Mouse (Mus musculus) G1E (cell line): ENCODE results near the gene Sidt1. TPM values are rescaled to one million over a fixed set of nuclear protein-coding genes. Genes with fewer than 3 reads are reported as not detected.

Experiments used
- ATAC-seq: 2 replicates; pipeline ENCODE4 v1.8.0; 2016; ENCODE audit warnings: mild to moderate bottlenecking; ENCODE audit not compliant: insufficient number of reproducible peaks, poor library complexity, low FRiP score, severe bottlenecking; ENCODE audit errors: extremely low read depth
- DNase-seq: peaks from one replicate; pipeline ENCODE4 v3.0.0; 2012; ENCODE audit warnings: low spot score
- H3K27me3 ChIP-seq: 2 replicates; pipeline ENCODE4 v1.6.1; 2012; ENCODE audit warnings: mild to moderate bottlenecking, low read length, inconsistent platforms; ENCODE audit not compliant: insufficient read depth
- H3K36me3 ChIP-seq: replicated peaks from 2 replicates; pipeline ENCODE3; 2012; ENCODE audit warnings: mild to moderate bottlenecking, inconsistent platforms
- H3K4me1 ChIP-seq: 2 replicates; pipeline ENCODE4 v1.6.1; 2012; ENCODE audit warnings: low read depth, low read length, inconsistent platforms, mixed read lengths; ENCODE audit not compliant: insufficient read depth
- H3K4me3 ChIP-seq: 2 replicates; pipeline ENCODE4 v1.5.1; 2012; ENCODE audit warnings: low read depth, mild to moderate bottlenecking, inconsistent platforms, low read length, moderate library complexity, mixed read lengths
- H3K9me3 ChIP-seq: replicated peaks from 2 replicates; pipeline ENCODE4 v1.6.1; 2012; ENCODE audit warnings: inconsistent platforms
- CTCF ChIP-seq: IDR thresholded peaks from 2 replicates; pipeline ENCODE4 v1.5.1; 2012; ENCODE audit warnings: low read depth, low read length, inconsistent platforms, mixed read lengths
- GATA1 ChIP-seq: IDR thresholded peaks from 2 replicates; pipeline ENCODE4 v1.6.1; 2012; ENCODE audit warnings: borderline replicate concordance, low read length, inconsistent platforms, mixed read lengths
- GATA2 ChIP-seq: IDR thresholded peaks from 2 replicates; pipeline ENCODE4 v1.6.1; 2012; ENCODE audit warnings: low read depth, low read length, inconsistent platforms, borderline replicate concordance
- POLR2AphosphoS5 ChIP-seq: IDR thresholded peaks from 2 replicates; pipeline ENCODE4 v1.6.1; 2012; ENCODE audit warnings: low read depth, low read length, inconsistent platforms; ENCODE audit not compliant: insufficient replicate concordance
- TAL1 ChIP-seq: conservative IDR thresholded peaks from 2 replicates; pipeline ENCODE4 v1.6.1; 2012; ENCODE audit warnings: low read depth, low read length, inconsistent platforms, mixed read lengths
- polyA plus RNA-seq: library from polyadenylated mRNA; stranded (reverse); fragments of >175 nt; gene quantifications from 2 replicates; pipeline ENCODE4 v1.2.3, GENCODE M21; 2012
- total RNA-seq, 2 experiments: library from RNA; stranded (forward) in 1 of 2; stranded (reverse) in 1 of 2; fragments of 200-1000 nt in 1 of 2; fragments of >200 nt in 1 of 2; fragmentation: Nextera tagmentation in 1 of 2; gene quantifications; 2 replicates each; pipeline ENCODE4 v1.2.3; 2014 to 2017

The Sidt1 gene
- total and polyA plus RNA-seq, 3 experiments = 1.1 TPM; not detected in 2

- no peak for ATAC-seq
- H3K36me3 ChIP-seq = peaks cover 48% of the 10 kb centered on the region
- no peak for DNase-seq
These were observed 111.5 kb downstream of the Sidt1 start for GRCm38 (mm10) chr16:44221463-44221862.

GRCm38 (mm10) chr16:44216417-44216816 lies 116.6 kb downstream of the Sidt1 start:
- Histone ChIP-seq H3K36me3 (peaks cover 89% of the 10 kb centered on the region), H3K4me3 (no peak overlapping the region), H3K4me1 (no peaks in the 10 kb centered on the region), H3K9me3 (no peaks in the 10 kb centered on the region), H3K27me3 (no peaks in the 10 kb centered on the region)
- TF ChIP-seq POLR2AphosphoS5 (no peak), GATA2 (no peak), CTCF (no peak), GATA1 (no peak), TAL1 (no peak)
- ATAC-seq = no peak
- no peak for DNase-seq

More at GRCm38 (mm10) chr16:44221463-44221862, 111.5 kb downstream of the Sidt1 start:
- no peak for TF ChIP-seq POLR2AphosphoS5
- no peak for TF ChIP-seq CTCF
- TF ChIP-seq GATA2 = no peak
- TF ChIP-seq TAL1 = no peak
- no peak for TF ChIP-seq GATA1
- H3K27me3 ChIP-seq = no peaks in the 10 kb centered on the region
- H3K9me3 ChIP-seq = no peaks in the 10 kb centered on the region
- H3K4me3 ChIP-seq = no peak overlapping the region
- no peaks in the 10 kb centered on the region for H3K4me1 ChIP-seq

DNA sequence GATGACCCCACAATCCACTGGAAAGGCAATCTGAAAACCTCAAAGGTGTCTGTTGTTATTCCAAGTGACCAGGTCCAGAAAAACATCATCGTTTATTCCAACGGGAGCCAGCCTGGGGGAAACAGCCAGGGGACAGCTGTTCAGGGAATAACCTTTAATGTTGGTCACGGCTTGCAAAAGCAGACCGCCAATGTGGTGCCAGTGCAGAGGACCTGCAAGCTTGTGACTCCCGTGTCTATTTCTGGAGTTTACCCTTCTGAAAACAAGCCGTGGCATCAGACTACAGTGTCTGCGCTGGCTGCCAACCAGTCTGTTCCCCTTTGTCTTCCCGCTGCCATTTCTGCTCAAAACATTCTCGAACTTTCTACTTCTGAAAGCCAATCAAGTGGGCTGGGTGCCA lies 117.5 kb downstream of the Sidt1 start:
- Histone ChIP-seq H3K36me3 (peaks cover 90% of the 10 kb centered on the region), H3K9me3 (no peaks in the 10 kb centered on the region), H3K27me3 (no peaks in the 10 kb centered on the region), H3K4me3 (no peak overlapping the region), H3K4me1 (peaks cover 3% of the 10 kb centered on the region; the same call in 1 of the 2 replicates)
- no peak for TF ChIP-seq GATA2
- no peak for TF ChIP-seq CTCF
- TF ChIP-seq GATA1 = no peak
- TF ChIP-seq POLR2AphosphoS5 = no peak
- no peak for TF ChIP-seq TAL1
- ATAC-seq = no peak
- no peak for DNase-seq

GRCm38 (mm10) chr16:44212703-44213102 lies 120.3 kb downstream of the Sidt1 start:
- Histone ChIP-seq H3K4me3 (no peak overlapping the region), H3K9me3 (no peaks in the 10 kb centered on the region), H3K36me3 (peaks cover 92% of the 10 kb centered on the region), H3K27me3 (no peaks in the 10 kb centered on the region), H3K4me1 (peaks cover 12% of the 10 kb centered on the region)
- no peak for ATAC-seq
- no peak for TF ChIP-seq GATA2
- TF ChIP-seq TAL1 = no peak
- TF ChIP-seq CTCF = no peak
- TF ChIP-seq GATA1 = no peak
- no peak for TF ChIP-seq POLR2AphosphoS5
- no peak for DNase-seq

GRCm38 (mm10) chr16:44211054-44211414 lies 122.0 kb downstream of the Sidt1 start:
- H3K4me3 ChIP-seq = no peak overlapping the region
- no peaks in the 10 kb centered on the region for H3K9me3 ChIP-seq
- peaks cover 88% of the 10 kb centered on the region for H3K36me3 ChIP-seq
- ATAC-seq = no peak
- H3K4me1 ChIP-seq = peaks cover 12% of the 10 kb centered on the region
- DNase-seq = no peak
- no peak for TF ChIP-seq GATA1
- TF ChIP-seq POLR2AphosphoS5 = no peak
- TF ChIP-seq CTCF = no peak
- no peak for TF ChIP-seq GATA2
- TF ChIP-seq TAL1 = no peak
- no peaks in the 10 kb centered on the region for H3K27me3 ChIP-seq

DNA sequence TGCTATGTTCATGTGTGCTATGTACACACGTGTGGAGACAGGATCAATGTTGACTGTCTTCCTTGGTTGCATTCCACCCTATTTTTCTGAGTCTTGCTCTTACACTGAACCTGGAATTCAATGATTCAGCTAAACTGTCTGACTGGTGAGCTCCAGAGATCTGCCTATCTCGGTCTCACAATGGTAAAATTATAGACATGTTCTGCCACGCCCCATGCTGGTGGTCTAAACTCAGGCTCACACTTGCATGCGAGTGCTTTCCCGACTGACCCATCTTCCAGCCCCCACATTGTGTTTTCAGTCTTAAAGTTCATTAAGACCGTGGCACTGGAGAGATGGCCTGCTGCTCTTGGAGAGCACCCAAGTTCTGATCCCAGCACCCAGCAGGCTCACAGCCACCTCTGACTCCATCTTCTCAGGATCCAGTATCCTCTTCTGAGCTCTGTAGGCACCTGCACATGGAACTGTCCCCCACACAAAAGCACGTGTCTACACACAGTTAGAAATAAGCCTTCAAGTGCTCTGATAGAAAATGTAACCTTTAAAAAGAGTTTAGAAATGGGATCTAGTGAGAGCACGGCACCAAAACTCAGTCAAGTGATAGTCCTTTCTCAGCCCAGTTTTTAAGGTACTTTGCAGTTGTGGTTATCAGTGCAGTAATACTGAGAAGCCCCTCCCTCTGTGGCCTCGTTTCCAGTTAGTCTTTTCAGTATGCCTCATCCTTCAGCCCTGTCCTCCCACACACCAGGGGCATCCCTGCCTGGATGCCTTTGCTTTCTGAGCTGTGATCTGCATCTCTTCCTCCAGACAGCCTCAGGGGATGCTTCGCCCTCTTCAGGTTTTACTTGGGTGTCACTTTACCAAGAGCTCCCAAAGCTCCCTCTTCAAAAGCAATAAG lies 122.6 kb downstream of the Sidt1 start:
- TF ChIP-seq TAL1 = no peak
- TF ChIP-seq CTCF = no peak
- no peak for TF ChIP-seq GATA1
- no peak for TF ChIP-seq GATA2
- no peak for TF ChIP-seq POLR2AphosphoS5
- Histone ChIP-seq H3K9me3 (no peaks in the 10 kb centered on the region), H3K4me1 (peaks cover 12% of the 10 kb centered on the region), H3K27me3 (no peaks in the 10 kb centered on the region), H3K36me3 (peaks cover 87% of the 10 kb centered on the region), H3K4me3 (no peak overlapping the region)
- ATAC-seq = no peak
- no peak for DNase-seq

DNA sequence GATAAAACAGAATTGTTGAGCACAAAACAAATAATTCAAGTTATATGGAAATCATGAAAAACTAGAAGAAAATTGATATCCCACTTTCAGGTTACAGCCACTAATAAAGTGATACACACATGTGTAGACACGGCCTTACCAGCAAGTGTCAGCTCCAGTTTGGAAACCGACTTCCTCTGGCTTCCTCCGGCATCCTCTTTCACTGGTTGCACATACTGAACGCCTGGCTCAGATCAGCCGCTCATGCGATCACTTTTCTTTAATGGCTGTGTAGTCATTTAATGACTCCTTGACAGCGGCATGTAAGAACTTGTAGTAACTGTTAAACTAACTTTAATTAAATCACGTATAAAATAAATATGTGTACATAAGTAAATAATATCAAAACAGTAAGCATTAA lies 127.0 kb downstream of the Sidt1 start:
- no peaks in the 10 kb centered on the region for H3K9me3 ChIP-seq
- H3K4me3 ChIP-seq = no peak overlapping the region
- H3K27me3 ChIP-seq = no peaks in the 10 kb centered on the region
- peaks cover 78% of the 10 kb centered on the region for H3K36me3 ChIP-seq
- peaks cover 12% of the 10 kb centered on the region for H3K4me1 ChIP-seq
- DNase-seq (no peak), ATAC-seq (no peak)
- no peak for TF ChIP-seq CTCF
- TF ChIP-seq POLR2AphosphoS5 = no peak
- TF ChIP-seq TAL1 = no peak
- no peak for TF ChIP-seq GATA2
- no peak for TF ChIP-seq GATA1
